Mouse (Mus musculus) testis, postnatal 10 days (tissue): Measurements from ENCODE around the gene Trdmt1.

ENCODE experiments used
- DNase-seq: peaks from one replicate; pipeline ENCODE4 v3.0.0; 2021; ENCODE audit warnings: low spot score

Trdmt1 gene

GRCm38 (mm10) chr2:13500298-13500999 lies 44.0 kb downstream of the Trdmt1 start:
- DNase-seq, result no peak

GRCm38 (mm10) chr2:13499196-13499595 lies 45.3 kb downstream of the Trdmt1 start:
- DNase-seq, result no peak

- DNase-seq, result no peak
Measured at GRCm38 (mm10) chr2:13496087-13496486, 48.4 kb downstream of the Trdmt1 start.

GRCm38 (mm10) chr2:13492927-13493326 lies 51.5 kb downstream of the Trdmt1 start:
- no peak for DNase-seq

GRCm38 (mm10) chr2:13491734-13492133 lies 52.7 kb downstream of the Trdmt1 start, which contains the start of gene Cubn:
Gene Cubn (minus strand): TSS chr2:13491813.
- no peak for DNase-seq

GRCm38 (mm10) chr2:13490480-13490879 lies 54.0 kb downstream of the Trdmt1 start:
- no peak for DNase-seq

- no peak for DNase-seq
Measured at GRCm38 (mm10) chr2:13486470-13486869, 58.0 kb downstream of the Trdmt1 start.

GRCm38 (mm10) chr2:13484566-13484965 lies 59.9 kb downstream of the Trdmt1 start:
- DNase-seq, result no peak

GRCm38 (mm10) chr2:13480744-13481143 lies 63.7 kb downstream of the Trdmt1 start:
- no peak for DNase-seq

GRCm38 (mm10) chr2:13479165-13479564 lies 65.3 kb downstream of the Trdmt1 start:
- DNase-seq, result no peak

GRCm38 (mm10) chr2:13470108-13470507 lies 74.4 kb downstream of the Trdmt1 start:
- DNase-seq, result no peak

- no peak for DNase-seq
Measured at GRCm38 (mm10) chr2:13469641-13470040, 74.8 kb downstream of the Trdmt1 start.

- no peak for DNase-seq
Measured at GRCm38 (mm10) chr2:13466685-13467084, 77.8 kb downstream of the Trdmt1 start.
